Mouse (Mus musculus): ENCODE data around the gene Metap2. TPM values are rescaled to one million over a fixed set of nuclear protein-coding genes. Genes with fewer than 3 reads are reported as not detected.

Metap2 gene
- polyA plus RNA-seq, 1 experiment = 100 TPM

- H3K4me3 ChIP-seq (ENCODE audit: insufficient read depth, low read length) = no peak overlapping the region
- H3K27ac ChIP-seq (ENCODE audit: insufficient read depth, low read length) = no peak overlapping the region
- TF ChIP-seq CTCF (IDR thresholded peaks at IDR 0.05; ENCODE audit: extremely low read depth, insufficient read depth, low read length) (no peak), POLR2A (IDR thresholded peaks at IDR 0.05; ENCODE audit: extremely low read depth, insufficient read depth, low read length) (no peak)
- no peaks in the 10 kb centered on the region for H3K4me1 ChIP-seq (ENCODE audit: control insufficient read depth, insufficient read depth, low read length)
Observed at GRCm38 (mm10) chr10:93931431-93931830, 34.5 kb upstream of the Metap2 start.

GRCm38 (mm10) chr10:93930236-93930824 is 33.4 kb upstream of the Metap2 start:
- Histone ChIP-seq H3K4me3 (ENCODE audit: insufficient read depth, low read length) (no peak overlapping the region), H3K4me1 (ENCODE audit: control insufficient read depth, insufficient read depth, low read length) (no peaks in the 10 kb centered on the region), H3K27ac (ENCODE audit: insufficient read depth, low read length) (no peak overlapping the region)
- TF ChIP-seq CTCF (IDR thresholded peaks at IDR 0.05; ENCODE audit: extremely low read depth, insufficient read depth, low read length) (no peak), POLR2A (IDR thresholded peaks at IDR 0.05; ENCODE audit: extremely low read depth, insufficient read depth, low read length) (no peak)

DNA sequence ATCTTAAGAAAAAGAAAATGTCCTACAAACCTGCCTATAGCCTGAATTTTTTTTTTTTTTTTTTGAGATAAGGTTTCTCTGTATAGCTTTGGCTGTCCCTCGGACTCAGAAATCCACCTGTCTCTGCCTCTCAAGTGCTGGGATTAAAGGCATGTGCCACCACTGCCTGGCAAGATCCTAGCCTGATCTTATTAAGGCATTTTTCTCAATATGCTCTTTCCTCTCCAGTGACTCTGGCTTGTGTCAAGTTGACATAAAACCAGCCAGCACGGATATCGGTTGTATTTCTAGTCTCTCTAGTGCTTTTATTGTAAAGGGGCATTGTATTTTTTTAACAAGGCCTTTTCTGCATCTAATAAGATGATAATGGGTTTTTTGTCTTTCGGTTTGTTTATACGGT is 27.8 kb upstream of the Metap2 start:
- no peaks in the 10 kb centered on the region for H3K4me1 ChIP-seq (ENCODE audit: control insufficient read depth, insufficient read depth, low read length)
- no peak overlapping the region for H3K27ac ChIP-seq (ENCODE audit: insufficient read depth, low read length)
- TF ChIP-seq POLR2A (IDR thresholded peaks at IDR 0.05; ENCODE audit: extremely low read depth, insufficient read depth, low read length) (no peak), CTCF (IDR thresholded peaks at IDR 0.05; ENCODE audit: extremely low read depth, insufficient read depth, low read length) (no peak)
- H3K4me3 ChIP-seq (ENCODE audit: insufficient read depth, low read length) = no peak overlapping the region

- Histone ChIP-seq H3K27ac (ENCODE audit: insufficient read depth, low read length) (no peak overlapping the region), H3K4me3 (ENCODE audit: insufficient read depth, low read length) (no peak overlapping the region), H3K4me1 (ENCODE audit: control insufficient read depth, insufficient read depth, low read length) (no peaks in the 10 kb centered on the region)
- TF ChIP-seq POLR2A (IDR thresholded peaks at IDR 0.05; ENCODE audit: extremely low read depth, insufficient read depth, low read length) (no peak), CTCF (IDR thresholded peaks at IDR 0.05; ENCODE audit: extremely low read depth, insufficient read depth, low read length) (no peak)
Observed at GRCm38 (mm10) chr10:93921160-93921559, 24.3 kb upstream of the Metap2 start.

DNA sequence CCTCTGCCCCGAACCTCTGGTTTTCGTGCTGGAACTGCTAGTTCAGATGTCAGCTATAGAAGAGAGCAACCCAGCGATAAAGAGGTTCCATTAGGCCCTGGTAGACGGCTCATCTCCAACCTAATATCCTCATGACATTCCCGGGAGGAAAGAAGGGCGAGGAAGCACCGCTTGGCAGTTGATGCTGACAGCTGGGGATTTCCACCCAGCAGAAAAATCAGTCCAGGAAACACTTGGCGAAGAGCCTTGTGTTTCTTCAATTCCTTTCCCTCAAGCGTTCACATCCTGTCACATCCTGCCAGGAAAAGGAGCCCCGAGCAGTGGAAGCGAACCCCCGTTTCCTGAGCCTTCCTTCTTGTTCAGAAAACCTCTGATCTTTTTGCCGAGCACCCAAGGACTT is 22.3 kb upstream of the Metap2 start:
- no peak overlapping the region for H3K27ac ChIP-seq (ENCODE audit: insufficient read depth, low read length)

GRCm38 (mm10) chr10:93918701-93919100 is 21.8 kb upstream of the Metap2 start:
- Histone ChIP-seq H3K4me1 (ENCODE audit: control insufficient read depth, insufficient read depth, low read length) (no peaks in the 10 kb centered on the region), H3K4me3 (ENCODE audit: insufficient read depth, low read length) (no peak overlapping the region), H3K27ac (ENCODE audit: insufficient read depth, low read length) (no peak overlapping the region)
- TF ChIP-seq CTCF (IDR thresholded peaks at IDR 0.05; ENCODE audit: extremely low read depth, insufficient read depth, low read length) = no peak
- TF ChIP-seq POLR2A (IDR thresholded peaks at IDR 0.05; ENCODE audit: extremely low read depth, insufficient read depth, low read length) = no peak

More for the DNA sequence above, 22.3 kb upstream of the Metap2 start:
- Histone ChIP-seq H3K4me1 (ENCODE audit: control insufficient read depth, insufficient read depth, low read length) (no peaks in the 10 kb centered on the region), H3K4me3 (ENCODE audit: insufficient read depth, low read length) (no peak overlapping the region)
- no peak for TF ChIP-seq POLR2A (IDR thresholded peaks at IDR 0.05; ENCODE audit: extremely low read depth, insufficient read depth, low read length)
- TF ChIP-seq CTCF (IDR thresholded peaks at IDR 0.05; ENCODE audit: extremely low read depth, insufficient read depth, low read length) = no peak

DNA sequence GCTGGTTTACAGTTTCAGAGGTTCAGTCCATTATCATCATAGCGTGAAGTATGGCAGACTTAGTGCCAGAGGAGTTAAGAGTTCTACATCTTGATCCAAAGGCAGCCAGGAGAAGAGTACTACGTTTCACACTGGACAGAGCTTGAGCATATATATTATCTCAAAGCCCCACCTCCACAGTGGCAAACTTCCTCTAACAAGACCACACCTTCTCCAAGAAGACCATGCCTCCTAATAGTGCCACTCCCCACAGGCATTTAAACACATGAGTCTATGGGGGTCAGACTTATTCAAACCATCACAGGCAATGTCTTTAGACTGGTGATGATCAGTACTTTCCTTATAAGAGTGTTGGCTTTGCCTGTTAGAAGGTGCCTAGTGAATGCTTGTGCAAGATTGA is 21.2 kb upstream of the Metap2 start:
- H3K27ac ChIP-seq (ENCODE audit: insufficient read depth, low read length) = no peak overlapping the region
- TF ChIP-seq CTCF (IDR thresholded peaks at IDR 0.05; ENCODE audit: extremely low read depth, insufficient read depth, low read length) (no peak), POLR2A (IDR thresholded peaks at IDR 0.05; ENCODE audit: extremely low read depth, insufficient read depth, low read length) (no peak)
- H3K4me1 ChIP-seq (ENCODE audit: control insufficient read depth, insufficient read depth, low read length) = no peaks in the 10 kb centered on the region
- H3K4me3 ChIP-seq (ENCODE audit: insufficient read depth, low read length) = no peak overlapping the region

DNA sequence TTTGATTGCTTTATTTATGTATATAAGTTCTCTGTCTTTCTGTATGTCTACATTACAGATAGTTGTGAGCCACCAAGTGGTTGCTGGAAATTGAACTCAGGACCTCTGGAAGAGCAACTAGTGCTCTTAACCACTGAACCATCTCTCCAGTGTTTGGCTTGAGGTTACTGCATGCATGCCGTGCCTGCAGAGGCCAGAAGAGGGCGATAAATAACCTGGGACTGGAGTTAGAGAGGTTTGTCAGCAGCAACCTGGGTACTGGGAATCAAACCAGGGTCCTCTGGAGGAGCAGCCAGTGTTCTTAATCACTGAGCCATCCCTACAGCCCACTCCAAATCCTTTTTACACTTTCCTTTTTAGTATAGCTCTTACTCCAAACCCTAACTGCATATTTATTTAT is 19.9 kb upstream of the Metap2 start:
- Histone ChIP-seq H3K4me3 (ENCODE audit: insufficient read depth, low read length) (no peak overlapping the region), H3K27ac (ENCODE audit: insufficient read depth, low read length) (no peak overlapping the region), H3K4me1 (ENCODE audit: control insufficient read depth, insufficient read depth, low read length) (no peaks in the 10 kb centered on the region)
- TF ChIP-seq POLR2A (IDR thresholded peaks at IDR 0.05; ENCODE audit: extremely low read depth, insufficient read depth, low read length) (no peak), CTCF (IDR thresholded peaks at IDR 0.05; ENCODE audit: extremely low read depth, insufficient read depth, low read length) (no peak)

DNA sequence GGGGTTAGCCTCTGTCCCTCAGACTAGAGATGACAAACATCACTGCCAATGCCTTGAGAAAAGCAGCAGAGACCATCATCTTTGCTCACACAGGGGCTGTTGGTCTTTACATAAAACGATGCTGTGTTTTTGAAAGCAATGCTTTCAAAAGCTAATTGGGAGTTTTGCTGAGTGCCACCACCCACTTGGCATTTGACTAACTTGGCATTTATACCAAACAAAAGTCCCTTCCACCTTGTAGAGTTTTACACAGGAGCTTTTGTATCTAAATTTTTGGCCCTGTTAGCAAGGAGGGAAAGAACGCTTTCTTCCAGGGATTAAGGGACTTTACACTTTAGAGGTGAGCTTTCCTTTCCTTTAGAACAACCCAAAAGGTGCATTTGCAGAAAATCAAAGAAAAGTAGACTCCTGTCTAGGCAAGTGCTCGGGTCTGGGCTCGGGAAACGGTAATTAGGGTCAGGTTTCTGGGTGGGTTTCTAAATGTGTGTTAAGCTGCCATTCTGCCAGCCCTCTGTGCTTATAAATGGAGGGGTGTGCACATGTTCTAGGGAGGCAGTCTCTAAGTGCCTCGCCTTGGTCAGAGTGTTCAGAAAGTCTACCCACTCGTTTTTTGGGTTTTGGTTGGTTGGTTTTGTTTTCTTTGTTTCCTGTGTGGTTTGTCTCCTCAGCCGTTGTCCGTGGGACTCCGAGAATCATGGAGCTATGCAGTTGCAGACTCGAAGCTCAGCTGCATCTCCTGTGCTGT is 18.8 kb upstream of the Metap2 start:
- Histone ChIP-seq H3K27ac (ENCODE audit: insufficient read depth, low read length) (no peak overlapping the region), H3K4me1 (ENCODE audit: control insufficient read depth, insufficient read depth, low read length) (no peaks in the 10 kb centered on the region), H3K4me3 (ENCODE audit: insufficient read depth, low read length) (no peak overlapping the region)
- no peak for TF ChIP-seq POLR2A (IDR thresholded peaks at IDR 0.05; ENCODE audit: extremely low read depth, insufficient read depth, low read length)
- TF ChIP-seq CTCF (IDR thresholded peaks at IDR 0.05; ENCODE audit: extremely low read depth, insufficient read depth, low read length) = no peak

- Histone ChIP-seq H3K4me3 (ENCODE audit: insufficient read depth, low read length) (no peak overlapping the region), H3K27ac (ENCODE audit: insufficient read depth, low read length) (no peak overlapping the region)
- TF ChIP-seq CTCF (IDR thresholded peaks at IDR 0.05; ENCODE audit: extremely low read depth, insufficient read depth, low read length) (no peak), POLR2A (IDR thresholded peaks at IDR 0.05; ENCODE audit: extremely low read depth, insufficient read depth, low read length) (no peak)
Observed at GRCm38 (mm10) chr10:93913525-93913924, 16.6 kb upstream of the Metap2 start.

More at GRCm38 (mm10) chr10:93913525-93913924, 16.6 kb upstream of the Metap2 start:
- no peaks in the 10 kb centered on the region for H3K4me1 ChIP-seq (ENCODE audit: control insufficient read depth, insufficient read depth, low read length)
